Mouse (Mus musculus): ENCODE measurements around the gene Apod. TPM values are rescaled to one million over a fixed set of nuclear protein-coding genes. Genes with fewer than 3 reads are reported as not detected.

Gene Apod
- polyA plus RNA-seq, 1 experiment = 458 TPM

GRCm38 (mm10) chr16:31247442-31247841 lies 67.2 kb downstream of the Apod start:
- Histone ChIP-seq H3K4me1 (ENCODE audit: control insufficient read depth, insufficient read depth, low read length) (peaks cover 6% of the 10 kb centered on the region; the same call in 1 of the 2 replicates), H3K27ac (ENCODE audit: insufficient read depth, low read length) (no peak overlapping the region), H3K4me3 (replicated peaks; ENCODE audit: insufficient read depth, low read depth, low read length) (no peak overlapping the region), H3K27me3 (ENCODE audit: control insufficient read depth, insufficient read depth, low read length) (no peaks in the 10 kb centered on the region)
- TF ChIP-seq CTCF (IDR thresholded peaks at IDR 0.05; ENCODE audit: borderline replicate concordance, insufficient read depth, low read depth, low read length) = no peak
- TF ChIP-seq POLR2A (IDR thresholded peaks at IDR 0.05; ENCODE audit: borderline replicate concordance, insufficient read depth, low read length) = no peak
- DNase-seq = no peak
- WGBS = 87% methylated on average over 7 of the region's 7 CpGs

Other genes with a start within 250 kb of the Apod start
- gene Xxylt1, start 233.4 kb downstream of the Apod start, polyA plus RNA-seq (2012; rRNA removed) = 20.7 and 22.4 TPM in 2 replicates
- gene Acap2, start 113.6 kb downstream of the Apod start, polyA plus RNA-seq (2012; rRNA removed) = 36.9 and 38.9 TPM in 2 replicates
- gene Ppp1r2, start 39.5 kb downstream of the Apod start, polyA plus RNA-seq (2012; rRNA removed) = 61.9 and 67.2 TPM in 2 replicates
- gene Bdh1, start 107.5 kb upstream of the Apod start, polyA plus RNA-seq (2012; rRNA removed) = 186 and 197 TPM in 2 replicates